Mouse (Mus musculus) testis, postnatal 14 days (tissue): ENCODE measurements around the gene Gm11992.

Experiments used
- DNase-seq: peaks from one replicate; pipeline ENCODE4 v3.0.0; 2021; ENCODE audit warnings: low spot score

The Gm11992 gene

GRCm38 (mm10) chr11:9048011-9048702 lies at the start of gene Gm11992:
TSS of gene Gm11992 (plus strand) at chr11:9048594.
- peak; percentile 88 for DNase-seq

GRCm38 (mm10) chr11:9008761-9009160 lies 39.6 kb upstream of the Gm11992 start:
- no peak for DNase-seq

- DNase-seq = peak; percentile 28
Observed at GRCm38 (mm10) chr11:9010416-9010815, 38.0 kb upstream of the Gm11992 start.

- DNase-seq = peak; percentile 88
Observed at GRCm38 (mm10) chr11:9010853-9011339, 37.5 kb upstream of the Gm11992 start, which contains the start of gene Hus1. TSS of gene Hus1 (minus strand) at chr11:9011191.

GRCm38 (mm10) chr11:9011348-9011747 lies 37.0 kb upstream of the Gm11992 start:
- no peak for DNase-seq

GRCm38 (mm10) chr11:9014740-9015139 lies 33.7 kb upstream of the Gm11992 start:
- no peak for DNase-seq

- DNase-seq = no peak
Observed at GRCm38 (mm10) chr11:9018491-9019267, 29.7 kb upstream of the Gm11992 start.

- no peak for DNase-seq
Observed at GRCm38 (mm10) chr11:9020207-9020606, 28.2 kb upstream of the Gm11992 start.

GRCm38 (mm10) chr11:9024782-9025181 lies 23.6 kb upstream of the Gm11992 start:
- DNase-seq = no peak

- DNase-seq = no peak
Observed at GRCm38 (mm10) chr11:9025211-9025610, 23.2 kb upstream of the Gm11992 start.

GRCm38 (mm10) chr11:9031530-9031929 lies 16.9 kb upstream of the Gm11992 start:
- no peak for DNase-seq

GRCm38 (mm10) chr11:9046546-9046945 lies 1.8 kb upstream of the Gm11992 start:
- DNase-seq = no peak

GRCm38 (mm10) chr11:9047044-9047443 lies 1.4 kb upstream of the Gm11992 start:
- DNase-seq = no peak

- no peak for DNase-seq
Observed at GRCm38 (mm10) chr11:9048703-9049060, 288 bp downstream of the Gm11992 start, which contains the start of gene Sun3. TSS of gene Sun3 (minus strand) at chr11:9048991.

- no peak for DNase-seq
Observed at GRCm38 (mm10) chr11:9050241-9050640, 1.8 kb downstream of the Gm11992 start.

GRCm38 (mm10) chr11:9051895-9052294 lies 3.5 kb downstream of the Gm11992 start:
- DNase-seq = no peak

GRCm38 (mm10) chr11:9056937-9057336 lies 8.5 kb downstream of the Gm11992 start:
- no peak for DNase-seq

- no peak for DNase-seq
Observed at GRCm38 (mm10) chr11:9057711-9058110, 9.3 kb downstream of the Gm11992 start.

- DNase-seq = no peak
Observed at GRCm38 (mm10) chr11:9060029-9060428, 11.6 kb downstream of the Gm11992 start.

- no peak for DNase-seq
Observed at GRCm38 (mm10) chr11:9060484-9060883, 12.1 kb downstream of the Gm11992 start.

- DNase-seq = no peak
Observed at GRCm38 (mm10) chr11:9076444-9076843, 28.1 kb downstream of the Gm11992 start.

GRCm38 (mm10) chr11:9113189-9113588 lies 64.8 kb downstream of the Gm11992 start:
- no peak for DNase-seq
